Mouse (Mus musculus): ENCODE measurements around the gene 1600015I10Rik.

GRCm38 (mm10) chr6:48894938-48895818 lies 34.5 kb upstream of the 1600015I10Rik start:
- TF ChIP-seq CTCF (IDR thresholded peaks at IDR 0.05; ENCODE audit: low read depth, low read length) (no peak), TAL1 (conservative IDR thresholded peaks at IDR 0.05; ENCODE audit: low read depth, low read length) (no peak)

All from G1E (cell line).